Mouse (Mus musculus): ENCODE data around the gene Lmbr1. TPM values are rescaled to one million over a fixed set of nuclear protein-coding genes. Genes with fewer than 3 reads are reported as not detected.

Lmbr1 gene
- polyA plus RNA-seq, 1 experiment from 2014 or later = 10.3 TPM

DNA sequence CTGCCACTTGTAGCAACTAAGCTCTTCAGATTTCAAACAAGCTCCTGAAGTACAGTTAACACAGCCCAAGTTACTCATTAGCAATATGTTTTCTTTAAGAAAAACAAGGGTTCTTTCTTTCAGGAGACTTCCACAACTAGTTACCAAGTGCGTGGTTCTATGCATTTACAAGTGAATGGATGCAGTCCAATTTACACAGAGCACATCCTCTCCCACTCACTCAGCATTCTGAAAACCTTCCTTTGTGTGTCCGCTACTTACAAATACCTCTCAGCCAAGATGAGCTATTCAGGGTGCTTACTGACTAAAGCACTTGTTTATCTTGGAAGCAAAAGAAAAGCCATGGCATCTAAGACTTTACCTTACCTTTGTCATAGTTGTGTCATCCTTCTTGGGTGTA lies 124.3 kb downstream of the Lmbr1 start:
- WGBS = 38% methylated on average over 2 of the region's 2 CpGs
- H3K9me3 ChIP-seq (replicated peaks) = no peaks in the 10 kb centered on the region
- ATAC-seq (ENCODE audit: insufficient number of reproducible peaks, low FRiP score, low TSS enrichment, low read depth) = no peak
- no peaks in the 10 kb centered on the region for H3K4me1 ChIP-seq
- H3K4me3 ChIP-seq (replicated peaks) = no peak overlapping the region
- H3K9ac ChIP-seq = no peak overlapping the region
- no peak overlapping the region for H3K4me2 ChIP-seq (replicated peaks)
- no peaks in the 10 kb centered on the region for H3K27me3 ChIP-seq
- no peak overlapping the region for H3K27ac ChIP-seq (replicated peaks)
- H3K36me3 ChIP-seq = no peaks in the 10 kb centered on the region

DNA sequence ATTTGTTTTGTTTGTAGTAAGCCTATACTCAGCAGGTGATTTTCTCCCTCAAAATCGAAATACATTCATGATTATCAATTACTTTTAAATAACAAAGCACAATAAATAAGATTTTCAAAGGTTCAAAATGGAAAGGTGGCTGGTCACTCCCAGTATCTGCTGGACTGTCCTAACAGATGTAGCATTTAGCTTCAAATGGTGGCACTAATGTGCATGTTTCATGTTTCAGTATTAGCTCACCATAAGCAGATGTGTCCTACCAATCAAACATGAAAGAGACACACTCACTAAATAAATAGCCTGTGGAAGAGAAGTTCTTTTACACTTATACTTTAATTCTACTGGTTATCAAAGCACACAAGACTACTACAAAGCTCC lies 126.7 kb downstream of the Lmbr1 start:
- no peak for ATAC-seq (ENCODE audit: insufficient number of reproducible peaks, low FRiP score, low TSS enrichment, low read depth)
- no peak overlapping the region for H3K4me3 ChIP-seq (replicated peaks)
- H3K27ac ChIP-seq (replicated peaks) = no peak overlapping the region
- 72% methylated on average over 1 of the region's 1 CpGs for WGBS
- H3K9ac ChIP-seq = no peak overlapping the region
- H3K4me1 ChIP-seq = no peaks in the 10 kb centered on the region
- no peak overlapping the region for H3K4me2 ChIP-seq (replicated peaks)
- no peaks in the 10 kb centered on the region for H3K9me3 ChIP-seq (replicated peaks)
- H3K36me3 ChIP-seq = no peaks in the 10 kb centered on the region
- H3K27me3 ChIP-seq = no peaks in the 10 kb centered on the region

DNA sequence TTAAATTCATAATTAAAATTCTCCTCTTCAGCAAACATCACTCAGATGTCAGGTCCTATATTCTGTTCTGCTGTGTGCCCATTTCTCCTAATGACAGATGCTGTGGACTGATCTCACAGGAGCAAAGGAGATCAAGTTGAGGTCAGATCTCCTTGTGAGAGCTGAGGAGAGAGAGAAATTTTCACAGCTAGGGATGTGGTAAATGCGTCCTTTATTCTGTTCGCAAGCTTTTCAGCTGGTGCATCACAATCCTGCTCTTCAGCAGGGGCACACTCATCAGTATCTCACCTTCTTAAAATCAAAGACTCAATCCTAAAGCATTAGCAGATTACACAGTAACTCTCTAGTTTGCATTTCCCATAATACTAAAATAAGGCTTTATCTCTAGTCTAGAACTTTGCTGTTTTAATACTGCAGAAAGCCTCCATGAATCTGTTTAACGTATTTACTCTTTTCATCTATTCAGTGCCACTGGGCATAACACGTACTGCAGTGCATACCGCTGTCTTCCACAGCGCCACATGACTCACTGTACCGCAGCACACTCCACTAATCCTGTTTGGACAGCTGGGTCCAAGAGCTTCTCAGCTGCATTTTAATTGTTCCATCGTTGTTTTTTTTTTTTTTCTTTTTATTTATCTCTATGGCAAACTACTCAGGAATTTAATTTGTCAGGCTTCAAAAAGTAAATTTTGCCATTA lies 127.2 kb downstream of the Lmbr1 start:
- WGBS = 50% methylated on average over 8 of the region's 8 CpGs

DNA sequence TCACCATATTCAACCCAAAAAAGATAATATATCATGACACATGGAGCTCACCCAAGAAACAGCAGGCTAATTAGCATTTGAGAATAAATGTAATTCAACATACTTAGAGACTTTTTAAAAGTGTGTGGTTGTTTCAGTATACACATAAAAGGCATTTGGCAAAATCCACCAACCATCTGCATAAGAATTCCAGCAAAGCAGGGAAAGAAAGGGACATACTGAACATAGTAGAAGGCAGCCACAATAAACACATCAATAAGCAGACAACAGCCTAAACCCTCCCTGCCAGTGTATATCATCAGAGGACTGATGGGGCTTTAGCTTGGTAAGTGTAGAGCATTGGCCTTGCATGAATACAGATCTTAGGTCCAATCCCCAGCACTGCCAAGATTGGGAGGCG lies 133.4 kb downstream of the Lmbr1 start:
- H3K4me3 ChIP-seq (replicated peaks) = no peak overlapping the region
- no peaks in the 10 kb centered on the region for H3K9me3 ChIP-seq (replicated peaks)
- H3K9ac ChIP-seq = no peak overlapping the region
- no peaks in the 10 kb centered on the region for H3K36me3 ChIP-seq
- H3K27me3 ChIP-seq = no peaks in the 10 kb centered on the region
- no peak overlapping the region for H3K27ac ChIP-seq (replicated peaks)
- WGBS = no CpG with 5 or more reads among the region's 1 CpGs
- no peaks in the 10 kb centered on the region for H3K4me1 ChIP-seq
- no peak overlapping the region for H3K4me2 ChIP-seq (replicated peaks)
- no peak for ATAC-seq (ENCODE audit: insufficient number of reproducible peaks, low FRiP score, low TSS enrichment, low read depth)

More for the DNA sequence above, 127.2 kb downstream of the Lmbr1 start:
- Histone ChIP-seq H3K9ac (no peak overlapping the region), H3K27me3 (no peaks in the 10 kb centered on the region), H3K4me3 (replicated peaks) (no peak overlapping the region), H3K27ac (replicated peaks) (no peak overlapping the region), H3K4me1 (no peaks in the 10 kb centered on the region), H3K4me2 (replicated peaks) (no peak overlapping the region), H3K9me3 (replicated peaks) (no peaks in the 10 kb centered on the region), H3K36me3 (no peaks in the 10 kb centered on the region)
- ATAC-seq (ENCODE audit: insufficient number of reproducible peaks, low FRiP score, low TSS enrichment, low read depth) = no peak

DNA sequence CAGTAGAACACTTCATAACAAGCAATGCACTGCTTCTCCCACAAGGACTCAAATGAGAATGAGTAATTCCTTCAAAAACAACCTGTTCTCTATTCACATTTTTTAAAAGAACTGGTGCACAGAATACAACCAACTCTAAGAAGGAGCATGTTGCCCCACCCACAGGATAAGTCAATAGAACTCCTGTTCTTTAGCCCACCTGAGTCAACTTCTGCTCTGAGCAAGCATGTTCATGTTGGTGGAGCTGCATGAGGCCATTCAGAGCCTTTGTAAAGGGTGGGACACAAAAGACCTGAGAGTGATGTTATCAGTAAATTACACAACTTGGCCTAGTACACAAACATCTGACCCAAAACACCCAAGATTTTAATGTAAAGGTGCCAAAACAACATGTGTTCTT lies 139.8 kb downstream of the Lmbr1 start:
- H3K9me3 ChIP-seq (replicated peaks) = no peaks in the 10 kb centered on the region
- no peak for ATAC-seq (ENCODE audit: insufficient number of reproducible peaks, low FRiP score, low TSS enrichment, low read depth)
- H3K27ac ChIP-seq (replicated peaks) = no peak overlapping the region

DNA sequence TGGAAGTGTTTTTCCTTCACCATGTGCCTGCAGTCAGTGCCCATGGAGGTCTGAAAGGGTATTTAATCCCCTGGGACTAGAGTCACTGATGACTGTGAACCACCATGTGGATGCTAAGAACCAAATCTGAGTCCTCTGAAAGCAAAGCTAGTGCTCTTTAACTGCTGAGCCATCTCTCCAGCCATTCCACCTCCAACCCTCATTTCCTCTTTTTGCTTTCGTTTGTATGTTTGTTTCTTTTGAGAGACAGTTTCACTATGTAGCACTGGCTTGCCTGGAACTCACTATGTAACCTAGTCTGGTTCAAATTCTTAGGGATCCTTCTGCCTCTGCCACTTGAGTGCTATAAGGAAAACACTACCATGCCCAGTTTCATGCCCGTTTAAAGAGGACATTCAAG lies 147.7 kb downstream of the Lmbr1 start:
- ATAC-seq (ENCODE audit: insufficient number of reproducible peaks, low FRiP score, low TSS enrichment, low read depth) = no peak
- Histone ChIP-seq H3K9me3 (replicated peaks) (no peaks in the 10 kb centered on the region), H3K9ac (no peak overlapping the region), H3K27me3 (no peaks in the 10 kb centered on the region), H3K4me2 (replicated peaks) (no peak overlapping the region), H3K36me3 (no peaks in the 10 kb centered on the region), H3K4me3 (replicated peaks) (no peak overlapping the region), H3K4me1 (no peaks in the 10 kb centered on the region), H3K27ac (replicated peaks) (no peak overlapping the region)
- WGBS = 69% methylated on average over 2 of the region's 2 CpGs

More for the DNA sequence above, 139.8 kb downstream of the Lmbr1 start:
- H3K27me3 ChIP-seq = no peaks in the 10 kb centered on the region
- no peaks in the 10 kb centered on the region for H3K4me1 ChIP-seq
- H3K4me2 ChIP-seq (replicated peaks) = no peak overlapping the region
- no peaks in the 10 kb centered on the region for H3K36me3 ChIP-seq
- H3K9ac ChIP-seq = no peak overlapping the region
- H3K4me3 ChIP-seq (replicated peaks) = no peak overlapping the region

DNA sequence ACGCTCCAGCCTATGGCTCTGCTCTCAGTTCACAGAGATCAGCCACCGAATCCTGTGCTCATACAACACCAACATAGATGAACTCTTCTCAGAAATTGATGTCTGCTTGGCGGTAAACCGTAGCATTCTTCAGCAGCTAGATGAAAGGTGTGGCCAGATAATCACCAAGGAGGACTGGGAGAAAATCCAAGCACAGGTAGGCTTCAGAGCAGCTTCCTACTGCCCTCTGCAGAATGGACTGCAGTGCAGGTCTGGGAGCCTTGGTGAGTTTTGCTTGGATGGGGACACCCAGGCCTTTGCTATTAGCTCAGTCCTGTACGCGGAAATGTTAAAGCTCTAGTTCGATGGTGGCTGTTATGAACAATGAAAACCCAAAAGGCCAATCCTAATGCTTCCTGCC lies 154.1 kb downstream of the Lmbr1 start:
- H3K9ac ChIP-seq = no peak overlapping the region
- no peaks in the 10 kb centered on the region for H3K4me1 ChIP-seq
- no peaks in the 10 kb centered on the region for H3K9me3 ChIP-seq (replicated peaks)
- H3K4me3 ChIP-seq (replicated peaks) = no peak overlapping the region
- 89% methylated on average over 7 of the region's 7 CpGs for WGBS
- no peaks in the 10 kb centered on the region for H3K36me3 ChIP-seq
- no peak for ATAC-seq (ENCODE audit: insufficient number of reproducible peaks, low FRiP score, low TSS enrichment, low read depth)
- H3K27ac ChIP-seq (replicated peaks) = no peak overlapping the region
- no peak overlapping the region for H3K4me2 ChIP-seq (replicated peaks)
- H3K27me3 ChIP-seq = no peaks in the 10 kb centered on the region

DNA sequence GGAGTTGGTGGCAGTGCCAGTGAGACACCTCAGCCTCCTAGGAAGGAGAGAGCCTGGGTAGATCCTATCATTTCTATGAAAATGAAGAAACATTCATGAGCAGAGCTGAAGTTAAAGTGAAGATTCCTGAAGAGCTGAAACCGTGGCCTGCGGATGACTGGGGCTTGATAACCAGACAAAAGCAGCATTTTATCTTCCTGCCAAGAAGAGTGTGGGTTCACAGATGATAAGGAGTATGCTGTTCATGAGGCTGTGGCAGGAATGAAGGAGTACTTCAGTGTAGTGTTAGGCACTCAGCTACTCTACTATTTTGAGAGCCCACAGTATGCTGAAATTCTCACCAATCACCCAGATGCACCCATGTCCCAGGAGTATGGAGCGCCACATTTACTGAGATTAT lies 160.2 kb downstream of the Lmbr1 start:
- Histone ChIP-seq H3K4me1 (no peaks in the 10 kb centered on the region), H3K4me3 (replicated peaks) (no peak overlapping the region), H3K27ac (replicated peaks) (no peak overlapping the region), H3K36me3 (no peaks in the 10 kb centered on the region), H3K27me3 (no peaks in the 10 kb centered on the region), H3K9me3 (replicated peaks) (no peaks in the 10 kb centered on the region), H3K9ac (no peak overlapping the region), H3K4me2 (replicated peaks) (no peak overlapping the region)
- no peak for ATAC-seq (ENCODE audit: insufficient number of reproducible peaks, low FRiP score, low TSS enrichment, low read depth)
- 88% methylated on average over 3 of the region's 3 CpGs for WGBS

DNA sequence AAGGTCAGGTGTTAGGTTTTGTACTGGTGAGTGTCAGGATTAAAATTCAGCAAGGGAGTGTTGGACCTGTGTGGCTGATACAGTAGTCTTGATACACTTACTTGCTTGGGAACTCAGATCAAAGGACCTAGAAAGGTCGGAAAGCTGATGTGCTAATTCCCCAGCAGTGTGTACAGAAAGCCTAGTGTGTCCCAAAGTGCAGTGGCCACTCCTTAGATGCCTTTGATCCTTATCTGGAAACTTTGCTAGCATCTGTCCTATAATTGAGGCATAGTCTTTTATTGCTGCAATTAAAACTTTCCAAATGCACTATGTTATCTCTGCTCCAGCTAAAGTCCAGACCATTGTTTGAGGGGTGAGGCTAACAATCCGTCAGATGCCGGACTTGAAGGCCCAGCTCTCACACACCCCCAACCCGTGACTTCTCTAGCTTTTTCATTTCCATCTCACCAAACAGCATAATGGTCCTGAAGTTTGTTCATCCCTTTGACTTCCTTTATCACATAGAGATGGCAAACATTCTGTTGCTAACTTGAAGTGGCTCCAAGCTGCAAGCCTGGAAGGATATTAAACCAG lies 166.1 kb downstream of the Lmbr1 start:
- Histone ChIP-seq H3K4me2 (replicated peaks) (no peak overlapping the region), H3K36me3 (no peaks in the 10 kb centered on the region), H3K9ac (no peak overlapping the region), H3K27me3 (no peaks in the 10 kb centered on the region), H3K27ac (replicated peaks) (no peak overlapping the region), H3K4me3 (replicated peaks) (no peak overlapping the region), H3K9me3 (replicated peaks) (no peaks in the 10 kb centered on the region), H3K4me1 (no peaks in the 10 kb centered on the region)
- no peak for ATAC-seq (ENCODE audit: insufficient number of reproducible peaks, low FRiP score, low TSS enrichment, low read depth)
- 72% methylated on average over 4 of the region's 4 CpGs for WGBS

DNA sequence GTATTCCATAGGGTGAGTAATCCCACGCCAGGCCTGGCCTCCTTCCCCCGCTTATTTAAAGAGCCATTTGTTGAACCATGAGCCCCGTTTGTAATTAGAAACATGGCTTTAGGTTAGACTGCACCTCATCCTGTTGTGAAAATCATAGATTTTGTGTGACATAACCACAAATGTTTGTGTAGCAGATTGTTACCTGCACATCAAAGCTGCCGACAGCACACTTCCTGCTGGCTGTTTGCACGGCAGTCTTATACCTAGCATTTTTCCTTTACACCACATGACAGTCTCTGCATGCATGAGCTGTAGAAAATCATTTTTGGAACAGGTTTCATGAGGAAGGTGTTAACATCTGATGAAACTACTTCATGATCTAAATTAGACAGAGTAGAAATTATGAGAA lies 172.5 kb downstream of the Lmbr1 start:
- Histone ChIP-seq H3K27me3 (no peaks in the 10 kb centered on the region), H3K4me2 (replicated peaks) (no peak overlapping the region), H3K9me3 (replicated peaks) (no peaks in the 10 kb centered on the region), H3K4me3 (replicated peaks) (no peak overlapping the region), H3K9ac (no peak overlapping the region), H3K27ac (replicated peaks) (no peak overlapping the region), H3K36me3 (no peaks in the 10 kb centered on the region), H3K4me1 (no peaks in the 10 kb centered on the region)
- no peak for ATAC-seq (ENCODE audit: insufficient number of reproducible peaks, low FRiP score, low TSS enrichment, low read depth)
- WGBS = 46% methylated on average over 5 of the region's 5 CpGs

DNA sequence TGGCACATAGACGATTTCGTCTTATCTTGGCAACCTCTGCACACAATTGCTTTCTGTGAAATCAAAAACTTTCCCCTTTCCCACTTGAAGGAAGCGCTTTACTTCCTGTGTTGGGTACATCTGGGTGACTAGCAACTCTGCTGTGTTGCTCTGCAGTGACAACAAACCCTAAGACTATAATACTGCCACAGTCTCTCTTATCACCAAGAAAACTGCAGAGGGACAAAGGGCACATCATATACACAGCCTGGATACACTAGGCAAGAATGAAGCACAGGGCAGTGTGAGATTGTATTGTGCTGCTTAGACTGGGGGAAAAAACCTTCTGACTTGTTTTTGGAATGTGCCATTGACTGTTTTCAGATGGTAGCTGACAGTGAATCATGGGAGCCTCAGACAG lies 178.3 kb downstream of the Lmbr1 start:
- Histone ChIP-seq H3K9ac (no peak overlapping the region), H3K4me3 (replicated peaks) (no peak overlapping the region), H3K27ac (replicated peaks) (no peak overlapping the region), H3K4me2 (replicated peaks) (no peak overlapping the region), H3K27me3 (no peaks in the 10 kb centered on the region), H3K36me3 (no peaks in the 10 kb centered on the region), H3K4me1 (peaks cover 3% of the 10 kb centered on the region; the same call in 1 of the 2 replicates), H3K9me3 (replicated peaks) (no peaks in the 10 kb centered on the region)
- no peak for ATAC-seq (ENCODE audit: insufficient number of reproducible peaks, low FRiP score, low TSS enrichment, low read depth)
- WGBS = 80% methylated on average over 3 of the region's 3 CpGs

DNA sequence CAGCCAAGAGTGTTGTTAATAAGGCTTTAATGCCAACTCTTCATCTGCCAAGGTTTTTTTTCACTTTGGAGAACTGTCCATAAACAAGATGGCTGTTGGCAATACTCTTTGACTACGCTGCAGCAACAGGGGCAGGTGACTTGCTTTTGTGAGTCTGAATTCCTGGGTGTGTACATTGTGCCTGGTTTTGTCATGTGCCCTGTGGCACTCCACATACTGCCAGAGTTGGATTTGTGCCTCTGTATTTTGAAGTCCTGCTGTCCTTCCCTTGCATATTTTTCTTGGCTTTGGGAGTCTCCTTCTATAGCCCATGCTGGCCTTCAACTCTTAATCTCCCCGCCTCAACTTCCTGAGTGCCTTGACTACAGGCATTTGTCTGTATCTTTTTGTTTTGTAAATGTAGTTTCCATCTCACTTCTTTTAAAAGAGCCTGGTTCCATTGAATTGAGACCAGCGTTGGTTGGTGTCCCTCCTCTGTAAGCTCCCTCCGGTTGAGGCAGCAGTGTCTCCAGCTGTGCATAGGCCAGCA lies 179.2 kb downstream of the Lmbr1 start:
- Histone ChIP-seq H3K9ac (no peak overlapping the region), H3K27me3 (no peaks in the 10 kb centered on the region), H3K36me3 (no peaks in the 10 kb centered on the region), H3K27ac (replicated peaks) (no peak overlapping the region), H3K9me3 (replicated peaks) (no peaks in the 10 kb centered on the region), H3K4me1 (peaks cover 3% of the 10 kb centered on the region; the same call in 1 of the 2 replicates), H3K4me3 (replicated peaks) (no peak overlapping the region), H3K4me2 (replicated peaks) (no peak overlapping the region)
- ATAC-seq (ENCODE audit: insufficient number of reproducible peaks, low FRiP score, low TSS enrichment, low read depth) = no peak
- WGBS = 67% methylated on average over 4 of the region's 4 CpGs
